Mouse (Mus musculus): Measurements from ENCODE around the gene Serpina3g.

DNA sequence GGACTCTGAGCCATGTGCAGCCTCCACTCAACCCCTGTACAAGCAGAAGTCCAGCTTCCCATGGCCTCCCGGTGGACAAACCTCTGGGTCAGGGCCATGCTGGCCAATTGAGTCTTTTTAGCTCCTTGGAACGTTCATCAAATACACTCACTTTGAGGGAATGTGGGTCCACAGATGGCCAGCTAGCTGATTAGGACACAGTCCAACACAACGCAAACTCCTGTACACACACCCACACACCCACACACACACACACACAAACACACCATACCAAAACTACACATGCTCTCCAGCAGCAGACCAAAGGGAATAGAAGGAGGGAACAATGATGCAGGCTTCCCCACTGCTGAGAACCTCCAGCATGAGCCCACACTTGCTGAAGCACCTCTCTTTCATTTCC lies 9.6 kb downstream of the Serpina3g start:
- TF ChIP-seq CTCF (IDR thresholded peaks at IDR 0.05) (no peak), EP300 (IDR thresholded peaks at IDR 0.05; ENCODE audit: insufficient read depth, low read depth, low read length) (no peak)

Data from heart, adult 2 months (tissue).